In genomic region chr16:4876033-4876680, GRCm38 (mm10) we compare ENCODE assay signal across 8 mouse cellular contexts. TPM values are rescaled to one million over a fixed set of nuclear protein-coding genes. Genes with fewer than 3 reads are reported as not detected.
A peak's percentile ranks its signal among the peaks of the same experiment; 100 is the strongest.
DNase-seq lines count a peak whose midpoint lies in the region; ATAC-seq and TF ChIP-seq lines count a peak whose summit lies in the region.

No protein-coding gene starts in this region.

- TF ChIP-seq CTCF in kidney, postnatal 0 days (IDR thresholded peaks at IDR 0.05; ENCODE audit: low read depth) = no peak
- TF ChIP-seq CTCF in liver, embryonic 14.5 days (IDR thresholded peaks at IDR 0.05; ENCODE audit: low read depth) = no peak

- no peak for TF ChIP-seq EP300 in liver, embryonic 14.5 days (IDR thresholded peaks at IDR 0.05; ENCODE audit: low read depth)

- no peak for ATAC-seq in embryonic facial prominence, embryonic 13.5 days (ENCODE audit: insufficient number of reproducible peaks, insufficient read depth, low FRiP score, low TSS enrichment, low read depth)
- ATAC-seq in kidney, postnatal 0 days (replicated peaks; ENCODE audit: low FRiP score, low read depth) = no peak
- ATAC-seq in liver, embryonic 14.5 days (ENCODE audit: insufficient read depth) = no peak

- no peak overlapping the region for H3K27ac ChIP-seq in embryonic facial prominence, embryonic 13.5 days
- H3K27ac ChIP-seq in embryonic facial prominence, embryonic 10.5 days (replicated peaks) = no peak overlapping the region
- H3K27ac ChIP-seq in kidney, postnatal 0 days = peak overlapping the region; percentile 31; the same call in 1 of the 2 replicates
- H3K27ac ChIP-seq in liver, embryonic 14.5 days = no peak overlapping the region

- H3K9ac ChIP-seq in embryonic facial prominence, embryonic 13.5 days = 0 out of 2 replicates have a peak overlapping the region, but pooled peaks have one; percentile 1
- H3K9ac ChIP-seq in kidney, postnatal 0 days (ENCODE audit: low read depth, low read length) = no peak overlapping the region
- peak overlapping the region; percentile 5; the same call in 1 of the 2 replicates for H3K9ac ChIP-seq in liver, embryonic 14.5 days (replicated peaks)

- 84% methylated on average over 8 of the region's 8 CpGs for WGBS in embryonic facial prominence, embryonic 13.5 days
- 94% methylated on average over 8 of the region's 8 CpGs for WGBS in embryonic facial prominence, embryonic 10.5 days
- WGBS in kidney, postnatal 0 days = 70% methylated on average over 8 of the region's 8 CpGs
- WGBS in liver, embryonic 14.5 days (ENCODE audit: insufficient replicate concordance) = 68% methylated on average over 8 of the region's 8 CpGs

- H3K4me3 ChIP-seq in embryonic facial prominence, embryonic 13.5 days = no peak overlapping the region
- H3K4me3 ChIP-seq in embryonic facial prominence, embryonic 10.5 days = no peak overlapping the region
- no peak overlapping the region for H3K4me3 ChIP-seq in kidney, postnatal 0 days (replicated peaks; ENCODE audit: low read depth, low read length)
- H3K4me3 ChIP-seq in liver, embryonic 14.5 days (ENCODE audit: insufficient read depth in 1 of 2, low read depth in 2 of 2, low read length in 2 of 2) = no peak overlapping the region

- no peak overlapping the region for H3K4me2 ChIP-seq in embryonic facial prominence, embryonic 13.5 days
- no peak overlapping the region for H3K4me2 ChIP-seq in kidney, postnatal 0 days (ENCODE audit: low read length)
- H3K4me2 ChIP-seq in liver, embryonic 14.5 days (ENCODE audit: low read depth) = peak overlapping the region; percentile 24; the same call in 1 of the 2 replicates

- no peak for DNase-seq in embryonic facial prominence, embryonic 10.5 days (ENCODE audit: low spot score)
- DNase-seq in spleen, postnatal 4 days (ENCODE audit: low spot score in 2 of 2) = peak; percentile 47 to 73
- no peak for DNase-seq in spleen, postnatal 14 days (ENCODE audit: low spot score in 2 of 2)
- DNase-seq in kidney, postnatal 0 days (ENCODE audit: low spot score) = no peak
- no peak for DNase-seq in liver, embryonic 14.5 days (ENCODE audit: low read depth in 3 of 3, low spot score in 3 of 3)
- peak; percentile 38 for DNase-seq in right cerebral cortex, postnatal 25 days
- no peak for DNase-seq in spleen, postnatal 36 days (ENCODE audit: low spot score in 2 of 2)

- H3K36me3 ChIP-seq in embryonic facial prominence, embryonic 13.5 days = peaks cover 41% of the 10 kb centered on the region
- H3K36me3 ChIP-seq in embryonic facial prominence, embryonic 10.5 days (replicated peaks) = peaks cover 49% of the 10 kb centered on the region
- H3K36me3 ChIP-seq in kidney, postnatal 0 days (ENCODE audit: insufficient read depth, low read length) = peaks cover 24% of the 10 kb centered on the region; the same call in 1 of the 2 replicates
- no peaks in the 10 kb centered on the region; the same call in 1 of the 2 replicates for H3K36me3 ChIP-seq in liver, embryonic 14.5 days (replicated peaks; ENCODE audit: control insufficient read depth, insufficient read depth, low read depth)

- H3K27me3 ChIP-seq in embryonic facial prominence, embryonic 13.5 days = no peaks in the 10 kb centered on the region
- H3K27me3 ChIP-seq in embryonic facial prominence, embryonic 10.5 days (replicated peaks; ENCODE audit: low read depth, poor library complexity, severe bottlenecking) = no peaks in the 10 kb centered on the region
- H3K27me3 ChIP-seq in kidney, postnatal 0 days (ENCODE audit: insufficient read depth, low read length) = no peaks in the 10 kb centered on the region
- H3K27me3 ChIP-seq in liver, embryonic 14.5 days (ENCODE audit: control insufficient read depth, insufficient read depth, low read length) = no peaks in the 10 kb centered on the region

- no peaks in the 10 kb centered on the region for H3K9me3 ChIP-seq in embryonic facial prominence, embryonic 13.5 days
- no peaks in the 10 kb centered on the region for H3K9me3 ChIP-seq in embryonic facial prominence, embryonic 10.5 days
- H3K9me3 ChIP-seq in kidney, postnatal 0 days (replicated peaks; ENCODE audit: low read length) = no peaks in the 10 kb centered on the region
- no peaks in the 10 kb centered on the region for H3K9me3 ChIP-seq in liver, embryonic 14.5 days (ENCODE audit: control insufficient read depth, low read length)

- H3K4me1 ChIP-seq in embryonic facial prominence, embryonic 13.5 days = peaks cover 32% of the 10 kb centered on the region
- H3K4me1 ChIP-seq in embryonic facial prominence, embryonic 10.5 days = peaks cover 23% of the 10 kb centered on the region
- peaks cover 17% of the 10 kb centered on the region for H3K4me1 ChIP-seq in kidney, postnatal 0 days (replicated peaks; ENCODE audit: insufficient read depth, low read length)
- peaks cover 22 to 35% of the 10 kb centered on the region in 2 experiments for H3K4me1 ChIP-seq in liver, embryonic 14.5 days (replicated peaks; ENCODE audit: control insufficient read depth in 2 of 2, insufficient read depth in 2 of 2, low read length in 1 of 2)

RNA-seq across cellular contexts. Expression of gene Ubald1, which starts 4.0 kb away (rescaled TPM):
- polyA plus RNA-seq in embryonic facial prominence, embryonic 13.5 days (2015; fragmentation: Nextera tagmentation; extraction: Ambion mirVana) = 40.2 and 41.5 TPM in 2 replicates
- polyA plus RNA-seq in embryonic facial prominence, embryonic 10.5 days (2016; fragmentation: Nextera tagmentation; extraction: Ambion mirVana) = 44.0 and 46.2 TPM in 2 replicates
- polyA plus RNA-seq in kidney, postnatal 0 days (2015; fragmentation: Nextera tagmentation; extraction: Ambion mirVana) = 39.4 and 41.5 TPM in 2 replicates
- polyA plus RNA-seq in liver, embryonic 14.5 days (2012; rRNA removed) = 5.4 and 6.7 TPM in 2 replicates
- 9.0 and 9.5 TPM in 2 replicates for polyA plus RNA-seq in liver, embryonic 14.5 days (2014; fragmentation: Nextera tagmentation; extraction: Ambion mirVana)

RNA-seq across cellular contexts. Expression of gene Mgrn1, which starts 9.9 kb away (rescaled TPM):
- polyA plus RNA-seq in embryonic facial prominence, embryonic 13.5 days (2015; fragmentation: Nextera tagmentation; extraction: Ambion mirVana) = 87.7 and 95.2 TPM in 2 replicates
- 64.9 and 72.0 TPM in 2 replicates for polyA plus RNA-seq in embryonic facial prominence, embryonic 10.5 days (2016; fragmentation: Nextera tagmentation; extraction: Ambion mirVana)
- polyA plus RNA-seq in kidney, postnatal 0 days (2015; fragmentation: Nextera tagmentation; extraction: Ambion mirVana) = 85.9 and 99.0 TPM in 2 replicates
- polyA plus RNA-seq in liver, embryonic 14.5 days (2012; rRNA removed) = 15.7 and 16.3 TPM in 2 replicates
- 17.6 and 18.0 TPM in 2 replicates for polyA plus RNA-seq in liver, embryonic 14.5 days (2014; fragmentation: Nextera tagmentation; extraction: Ambion mirVana)

RNA-seq across cellular contexts. Expression of gene 4930562C15Rik, which starts 40.9 kb away (rescaled TPM):
- 0.44 and 0.89 TPM in 2 replicates for polyA plus RNA-seq in embryonic facial prominence, embryonic 13.5 days (2015; fragmentation: Nextera tagmentation; extraction: Ambion mirVana)
- polyA plus RNA-seq in embryonic facial prominence, embryonic 10.5 days (2016; fragmentation: Nextera tagmentation; extraction: Ambion mirVana) = 0.25 and 0.66 TPM in 2 replicates
- polyA plus RNA-seq in kidney, postnatal 0 days (2015; fragmentation: Nextera tagmentation; extraction: Ambion mirVana) = 0.14 TPM in 1 of 2 replicates, not detected in the other
- not detected in 2 replicates for polyA plus RNA-seq in liver, embryonic 14.5 days (2012; rRNA removed)
- not detected in 2 replicates for polyA plus RNA-seq in liver, embryonic 14.5 days (2014; fragmentation: Nextera tagmentation; extraction: Ambion mirVana)

Comparison
In these comparisons a context has a peak if more than half of its experiments do, and no peak if none do; other contexts are left out.
1. DNase-seq: peak in spleen, postnatal 4 days (2 of 2) and right cerebral cortex, postnatal 25 days (single experiment); none in embryonic facial prominence, embryonic 10.5 days (single experiment), spleen, postnatal 14 days (0 of 2), kidney, postnatal 0 days (single experiment), liver, embryonic 14.5 days (0 of 3) and spleen, postnatal 36 days (0 of 2).